Mouse (Mus musculus) embryo, embryonic 10 days (tissue): ENCODE results near the gene Polr1d.

ENCODE experiments used
- DNase-seq: peaks from one replicate; pipeline ENCODE4 v3.0.0-alpha.2; 2015; ENCODE audit warnings: low spot score

Polr1d gene

GRCm38 (mm10) chr5:147076799-147077165, at the start of gene Polr1d:
Gene Polr1d (plus strand): TSS chr5:147077050.
- DNase-seq: peak; percentile 51

GRCm38 (mm10) chr5:147031281-147031680, 45.6 kb upstream of the Polr1d start:
- DNase-seq: no peak

DNA sequence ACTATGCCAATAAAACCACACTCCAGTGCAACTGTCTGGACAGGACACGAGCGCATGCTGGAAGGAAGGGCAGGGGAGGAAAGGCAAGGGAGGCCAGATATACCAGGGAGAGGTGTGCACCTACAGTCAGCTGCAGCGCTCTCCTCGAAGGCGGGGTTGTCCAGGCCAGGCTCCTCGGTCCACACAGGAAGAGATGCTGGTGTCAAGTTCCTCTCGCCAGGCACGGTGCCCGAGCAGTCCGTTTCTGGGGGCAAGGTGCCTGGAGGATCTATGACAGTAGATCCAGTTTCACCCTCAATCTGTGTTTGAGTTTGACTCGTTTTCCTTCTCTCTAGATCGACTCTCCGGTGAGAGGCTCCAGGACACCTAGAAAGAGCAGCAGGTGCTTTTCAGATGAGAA, 43.7 kb upstream of the Polr1d start:
- DNase-seq: no peak

- DNase-seq: no peak
Measured at GRCm38 (mm10) chr5:147034283-147034682, 42.6 kb upstream of the Polr1d start.

DNA sequence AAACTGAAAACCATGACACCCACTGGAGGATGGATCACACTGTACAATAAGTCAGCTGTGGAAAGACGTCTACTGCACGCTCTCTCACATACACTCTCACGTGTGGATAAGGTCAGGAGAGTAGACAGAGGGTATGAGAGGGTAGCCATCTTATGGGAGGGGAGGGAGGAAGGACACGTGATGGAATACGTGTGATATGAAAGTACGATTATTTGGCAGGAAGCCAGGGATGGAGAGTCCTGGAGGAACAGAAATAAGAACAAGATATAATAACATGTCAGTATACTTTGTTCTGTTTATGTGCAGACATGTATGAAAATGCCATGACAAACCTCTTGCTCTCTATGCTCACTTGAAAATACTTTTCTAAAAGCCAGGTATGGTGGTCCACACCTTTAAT, 41.5 kb upstream of the Polr1d start:
- no peak for DNase-seq

GRCm38 (mm10) chr5:147036028-147036427, 40.8 kb upstream of the Polr1d start:
- no peak for DNase-seq

DNA sequence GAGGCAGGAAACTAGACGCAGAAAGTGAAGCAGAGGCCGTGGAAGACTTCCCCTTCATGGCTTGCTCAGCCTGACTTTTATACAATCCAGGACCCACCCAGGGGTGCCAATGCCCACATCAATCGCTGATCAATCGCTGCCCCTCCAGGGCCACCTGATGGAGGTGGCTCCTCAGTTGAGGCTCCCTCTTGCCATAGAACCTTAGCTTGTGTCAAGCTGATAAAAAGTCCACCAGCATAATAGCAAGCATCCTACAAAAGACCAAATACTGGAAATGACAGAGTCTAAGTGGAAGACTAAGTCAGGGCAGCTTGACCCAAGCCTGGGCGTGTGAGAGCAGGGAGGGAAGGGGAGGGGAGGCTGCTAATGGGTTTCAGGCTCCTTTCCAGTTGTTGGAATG, 40.2 kb upstream of the Polr1d start:
- DNase-seq: no peak

- DNase-seq: no peak
Measured at GRCm38 (mm10) chr5:147037601-147038000, 39.2 kb upstream of the Polr1d start.

GRCm38 (mm10) chr5:147039394-147039793, 37.5 kb upstream of the Polr1d start:
- no peak for DNase-seq

GRCm38 (mm10) chr5:147041965-147042937, 34.6 kb upstream of the Polr1d start:
- no peak for DNase-seq

GRCm38 (mm10) chr5:147043240-147043844, 33.5 kb upstream of the Polr1d start:
- no peak for DNase-seq

DNA sequence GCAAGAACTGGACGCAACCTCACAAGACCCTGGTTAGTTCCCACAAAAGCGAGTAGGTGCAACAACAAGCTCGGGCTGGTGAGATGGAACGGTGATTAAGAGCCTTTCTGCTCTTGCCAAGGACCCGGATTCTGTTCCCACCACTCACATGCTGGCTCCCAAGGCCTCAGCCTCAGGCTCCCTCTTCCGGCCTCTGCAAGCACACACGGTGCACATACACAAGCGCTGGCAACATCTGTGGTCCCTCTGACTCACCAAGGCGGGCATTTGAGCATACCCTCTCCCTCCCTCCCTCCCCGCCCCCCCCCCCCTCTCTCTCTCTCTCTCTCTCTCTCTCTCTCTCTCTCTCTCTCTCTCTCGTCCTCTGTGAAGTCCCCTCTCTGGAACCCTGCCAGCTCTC, 31.5 kb upstream of the Polr1d start:
- DNase-seq: no peak

DNA sequence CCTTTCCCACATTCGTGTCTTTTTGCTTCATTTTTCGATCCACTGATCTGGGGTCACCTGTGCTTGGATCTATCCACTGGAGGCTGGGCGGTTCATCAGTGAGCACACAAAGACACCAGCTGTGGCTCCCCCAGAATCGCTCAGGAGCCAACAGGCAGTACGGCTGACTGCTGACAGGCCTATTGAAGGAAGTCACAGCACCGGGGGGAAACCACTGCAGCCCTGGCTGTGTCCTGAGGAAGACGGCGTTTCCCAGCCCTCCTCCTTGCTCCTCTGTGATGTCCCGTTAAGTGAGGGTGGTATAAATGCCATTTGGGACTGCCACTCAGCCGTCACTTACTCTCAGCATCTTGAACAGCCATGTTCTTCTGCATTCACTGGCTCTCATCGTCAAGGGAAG, 30.9 kb upstream of the Polr1d start:
- DNase-seq: no peak

- DNase-seq: no peak
Measured at GRCm38 (mm10) chr5:147049544-147050209, 27.2 kb upstream of the Polr1d start.

- DNase-seq: no peak
Measured at GRCm38 (mm10) chr5:147050816-147051499, 25.9 kb upstream of the Polr1d start.

GRCm38 (mm10) chr5:147051500-147052308, 25.1 kb upstream of the Polr1d start:
- no peak for DNase-seq

DNA sequence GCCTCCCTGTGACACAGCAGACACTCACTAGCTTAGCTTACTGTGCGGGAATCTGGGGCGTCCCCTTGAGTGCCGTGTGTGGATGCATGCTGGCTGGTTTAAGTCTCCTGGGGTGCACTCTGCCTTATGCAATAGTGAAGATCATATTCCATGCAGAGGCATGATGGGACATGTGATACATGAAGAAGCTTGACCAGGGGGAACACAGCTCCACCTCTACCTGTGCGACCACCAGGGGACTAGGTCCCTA, 24.6 kb upstream of the Polr1d start:
- DNase-seq: no peak

DNA sequence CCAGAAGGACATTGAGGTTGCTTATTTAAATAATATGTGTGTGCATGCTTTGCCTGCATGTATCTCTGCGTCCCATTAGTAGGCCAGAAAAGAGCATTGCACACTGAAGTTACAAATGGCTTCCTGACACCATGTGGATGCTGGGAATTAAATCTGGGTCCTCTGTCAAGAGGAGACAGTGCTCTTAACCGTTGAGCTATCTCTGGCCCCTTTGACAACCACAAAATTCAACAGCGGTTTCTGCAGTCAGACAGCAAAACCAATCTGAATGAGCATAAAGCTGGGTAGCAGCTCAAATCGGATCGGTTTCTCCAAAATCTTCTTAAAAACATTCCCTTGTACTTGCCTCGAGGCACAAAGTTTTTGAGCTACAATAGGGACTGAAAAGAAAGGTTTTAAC, 23.8 kb upstream of the Polr1d start:
- no peak for DNase-seq

- no peak for DNase-seq
Measured at GRCm38 (mm10) chr5:147053481-147053880, 23.4 kb upstream of the Polr1d start.

GRCm38 (mm10) chr5:147054328-147054727, 22.5 kb upstream of the Polr1d start:
- DNase-seq: no peak

GRCm38 (mm10) chr5:147054747-147055270, 22.0 kb upstream of the Polr1d start:
- DNase-seq: no peak
